Mouse (Mus musculus) myocyte (in vitro differentiated cells): ENCODE measurements around the gene Ano10.

Experiments
- MAX ChIP-seq: IDR thresholded peaks from one replicate; pipeline ENCODE4 v1.6.1; 2011; ENCODE audit warnings: low read depth, mild to moderate bottlenecking, control low read depth
- SRF ChIP-seq: IDR thresholded peaks from one replicate; pipeline ENCODE4 v1.6.1; 2011; ENCODE audit warnings: low read depth; ENCODE audit not compliant: control insufficient read depth, insufficient read length
- TCF12 ChIP-seq: IDR thresholded peaks from one replicate; pipeline ENCODE4 v1.6.1; 2011; ENCODE audit warnings: mild to moderate bottlenecking, control low read depth; ENCODE audit not compliant: poor library complexity, insufficient read depth, severe bottlenecking

DNA sequence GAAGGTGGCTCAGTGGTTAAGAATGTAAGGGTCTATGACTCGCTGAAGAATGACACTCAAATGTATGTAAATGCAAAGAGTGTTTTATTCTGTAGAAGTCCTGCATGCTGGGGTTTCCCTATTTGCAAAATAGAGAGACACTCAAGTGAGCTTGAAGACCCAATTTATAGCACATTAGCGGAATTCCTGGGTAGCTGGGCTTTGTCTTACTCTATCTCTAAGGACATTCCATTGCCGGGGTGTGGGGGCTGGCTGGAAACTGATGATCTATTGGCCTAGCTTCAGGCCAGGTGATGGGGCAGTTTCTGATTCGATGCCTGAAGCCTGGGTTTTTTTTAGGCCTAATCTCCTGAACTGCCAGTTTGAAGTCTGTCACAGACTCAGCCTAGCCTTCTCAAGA is 20.7 kb upstream of the Ano10 start:
- no peak for TF ChIP-seq MAX
- TF ChIP-seq TCF12: no peak
- no peak for TF ChIP-seq SRF
